Mouse (Mus musculus) lung, embryonic 14.5 days (tissue): ENCODE results near the gene Ing1. TPM values are rescaled to one million over a fixed set of nuclear protein-coding genes. Genes with fewer than 3 reads are reported as not detected.
A peak's percentile ranks its signal among the peaks of the same experiment; 100 is the strongest.

Experiments used
- ATAC-seq: fragments of 200-750 bp; cut with Nextera tagmentation; 2 replicates; pipeline ENCODE4 v1.8.0; 2017; ENCODE audit warnings: mild to moderate bottlenecking, moderate TSS enrichment, moderate library complexity; ENCODE audit not compliant: insufficient read depth
- DNase-seq: peaks from one replicate; pipeline ENCODE4 v3.0.0-alpha.2; 2015
- H3K27ac ChIP-seq: fragments of 300-500 bp; sonication (generic); 2 replicates; pipeline ENCODE4 v1.5.1; 2014; ENCODE audit warnings: low read depth, mild to moderate bottlenecking, moderate library complexity
- H3K27me3 ChIP-seq: fragments of 300-500 bp; sonication (generic); 2 replicates; pipeline ENCODE4 v1.6.1; 2014; ENCODE audit warnings: low read length, control low read depth; ENCODE audit not compliant: insufficient read depth
- H3K36me3 ChIP-seq: fragments of 300-500 bp; sonication (generic); 2 replicates; pipeline ENCODE4 v1.6.1; 2014; ENCODE audit warnings: control low read depth; ENCODE audit not compliant: insufficient read depth
- H3K4me1 ChIP-seq: fragments of 300-500 bp; sonication (generic); 2 replicates; pipeline ENCODE4 v1.6.1; 2014; ENCODE audit warnings: antibody characterized with exemption, control low read depth; ENCODE audit not compliant: insufficient read depth
- H3K4me2 ChIP-seq: fragments of 300-500 bp; sonication (generic); 2 replicates; pipeline ENCODE4 v1.6.1; 2014; ENCODE audit warnings: mild to moderate bottlenecking
- H3K4me3 ChIP-seq: fragments of 300-500 bp; sonication (generic); 2 replicates; pipeline ENCODE4 v1.5.1; 2014; ENCODE audit warnings: low read depth, low read length
- H3K9ac ChIP-seq: fragments of 300-500 bp; sonication (generic); 2 replicates; pipeline ENCODE4 v1.6.1; 2014
- H3K9me3 ChIP-seq: fragments of 300-500 bp; sonication (generic); 2 replicates; pipeline ENCODE4 v1.6.1; 2016; ENCODE audit warnings: low read depth, low read length, control low read depth
- CTCF ChIP-seq: IDR thresholded peaks from 2 replicates; pipeline ENCODE4 v1.5.1; 2016; ENCODE audit warnings: antibody characterized with exemption, low read depth
- WGBS: fragments of 180-500 bp; shearing (Covaris S2); extraction: QIAGEN DNeasy Blood & Tissue Kit; methylation state at CpG from one replicate; pipeline ENCODE4 v1.1.7; 2014; 5-methylcytosine and 5-hydroxymethylcytosine counted together
- polyA plus RNA-seq: library from polyadenylated mRNA; unstranded; fragments of >200 nt; fragmentation: Nextera tagmentation; extraction: Ambion mirVana; gene quantifications from 2 replicates; pipeline ENCODE4 v1.2.1, GENCODE M21; 2014

Gene Ing1
- 39.5 and 47.7 TPM in 2 replicates for polyA plus RNA-seq

GRCm38 (mm10) chr8:11554799-11555719, at the start of gene Ing1:
TSS of gene Ing1 (plus strand) at chr8:11555571.
- peak within 1 kb of the TSS; percentile 91 for H3K9ac ChIP-seq
- peak; percentile 98 for DNase-seq
- no peaks in the 10 kb centered on the region for H3K27me3 ChIP-seq
- peak within 1 kb of the TSS; percentile 84 for H3K4me2 ChIP-seq
- no peaks in the 10 kb centered on the region for H3K36me3 ChIP-seq
- peak within 1 kb of the TSS; percentile 96 for H3K4me3 ChIP-seq
- ATAC-seq: peak; percentile 76
- under 1% methylated on average over 43 of the region's 52 CpGs for WGBS
- TF ChIP-seq CTCF: no peak
- H3K4me1 ChIP-seq: peaks cover 10% of the 10 kb centered on the region
- H3K9me3 ChIP-seq: no peaks in the 10 kb centered on the region
- peak within 1 kb of the TSS; percentile 99 for H3K27ac ChIP-seq

DNA sequence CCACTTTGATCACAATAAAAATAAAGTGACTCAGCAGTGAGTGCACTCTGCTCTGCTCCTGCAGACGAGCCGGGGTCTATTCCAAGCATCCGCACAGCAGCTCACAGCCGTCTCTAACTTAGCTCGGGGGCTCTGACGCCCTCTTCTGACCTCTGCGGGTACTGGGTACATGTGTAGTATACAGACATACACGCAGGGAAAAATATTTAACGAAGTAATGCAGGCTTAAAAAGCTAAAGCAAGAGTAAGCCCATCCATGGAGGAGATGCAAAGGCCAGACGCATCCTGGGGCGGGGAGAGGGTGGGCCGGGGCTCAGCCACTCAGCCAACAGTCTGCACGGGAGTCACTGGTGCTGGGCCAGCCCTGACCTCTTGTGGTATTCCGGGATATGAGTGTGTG, 49.3 kb upstream of the Ing1 start:
- DNase-seq: no peak
- Histone ChIP-seq H3K9me3 (no peaks in the 10 kb centered on the region), H3K4me1 (no peaks in the 10 kb centered on the region), H3K9ac (no peak overlapping the region), H3K27ac (no peak overlapping the region), H3K4me2 (no peak overlapping the region), H3K27me3 (no peaks in the 10 kb centered on the region), H3K36me3 (peaks cover 74% of the 10 kb centered on the region), H3K4me3 (no peak overlapping the region)
- no peak for TF ChIP-seq CTCF
- no peak for ATAC-seq
- WGBS: 82% methylated on average over 14 of the region's 14 CpGs

GRCm38 (mm10) chr8:11506802-11507201, 48.6 kb upstream of the Ing1 start:
- Histone ChIP-seq H3K4me2 (no peak overlapping the region), H3K9me3 (no peaks in the 10 kb centered on the region), H3K36me3 (peaks cover 80% of the 10 kb centered on the region), H3K9ac (no peak overlapping the region), H3K27me3 (no peaks in the 10 kb centered on the region), H3K4me3 (no peak overlapping the region), H3K4me1 (no peaks in the 10 kb centered on the region), H3K27ac (no peak overlapping the region)
- 65% methylated on average over 6 of the region's 6 CpGs for WGBS
- peak; percentile 72 for TF ChIP-seq CTCF
- DNase-seq: peak; percentile 69
- no peak for ATAC-seq

GRCm38 (mm10) chr8:11508880-11509279, 46.5 kb upstream of the Ing1 start:
- H3K9me3 ChIP-seq: no peaks in the 10 kb centered on the region
- no peak for TF ChIP-seq CTCF
- H3K4me2 ChIP-seq: no peak overlapping the region
- H3K9ac ChIP-seq: no peak overlapping the region
- no peak overlapping the region for H3K4me3 ChIP-seq
- H3K4me1 ChIP-seq: no peaks in the 10 kb centered on the region
- ATAC-seq (no peak), DNase-seq (no peak)
- no peak overlapping the region for H3K27ac ChIP-seq
- H3K36me3 ChIP-seq: peaks cover 80% of the 10 kb centered on the region
- WGBS: 74% methylated on average over 10 of the region's 10 CpGs
- no peaks in the 10 kb centered on the region for H3K27me3 ChIP-seq

DNA sequence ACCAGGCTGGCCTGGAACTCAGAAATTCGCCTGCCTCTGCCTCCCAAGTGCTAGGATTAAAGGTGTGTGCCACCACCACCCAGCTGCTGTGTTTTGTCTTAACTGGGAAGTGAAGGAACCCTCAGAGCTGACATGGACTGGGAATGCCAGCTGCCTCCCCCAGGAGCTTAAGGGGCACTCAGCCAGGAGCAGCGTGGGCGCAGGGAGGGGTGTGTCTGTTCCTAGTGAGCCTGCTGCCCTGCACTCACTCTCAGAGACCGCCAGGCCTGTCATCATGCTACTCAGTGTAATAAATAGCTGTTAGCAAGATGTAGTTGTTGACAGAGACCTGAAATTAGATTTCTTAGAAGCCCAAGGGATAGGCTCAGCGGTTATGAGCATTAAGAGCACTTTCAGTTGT, 44.4 kb upstream of the Ing1 start:
- DNase-seq: no peak
- 80% methylated on average over 5 of the region's 5 CpGs for WGBS
- Histone ChIP-seq H3K9ac (no peak overlapping the region), H3K36me3 (peaks cover 78% of the 10 kb centered on the region), H3K27ac (no peak overlapping the region), H3K4me2 (no peak overlapping the region), H3K4me3 (no peak overlapping the region), H3K4me1 (no peaks in the 10 kb centered on the region), H3K27me3 (no peaks in the 10 kb centered on the region), H3K9me3 (no peaks in the 10 kb centered on the region)
- ATAC-seq: no peak
- TF ChIP-seq CTCF: no peak

- H3K4me1 ChIP-seq: no peaks in the 10 kb centered on the region
- no peak overlapping the region for H3K9ac ChIP-seq
- H3K9me3 ChIP-seq: no peaks in the 10 kb centered on the region
- peaks cover 77% of the 10 kb centered on the region for H3K36me3 ChIP-seq
- WGBS: 82% methylated on average over 9 of the region's 9 CpGs
- no peak for DNase-seq
- no peak for TF ChIP-seq CTCF
- H3K4me2 ChIP-seq: no peak overlapping the region
- H3K27me3 ChIP-seq: no peaks in the 10 kb centered on the region
- no peak for ATAC-seq
- no peak overlapping the region for H3K27ac ChIP-seq
- no peak overlapping the region for H3K4me3 ChIP-seq
These were observed 42.7 kb upstream of the Ing1 start for GRCm38 (mm10) chr8:11512711-11513110.

DNA sequence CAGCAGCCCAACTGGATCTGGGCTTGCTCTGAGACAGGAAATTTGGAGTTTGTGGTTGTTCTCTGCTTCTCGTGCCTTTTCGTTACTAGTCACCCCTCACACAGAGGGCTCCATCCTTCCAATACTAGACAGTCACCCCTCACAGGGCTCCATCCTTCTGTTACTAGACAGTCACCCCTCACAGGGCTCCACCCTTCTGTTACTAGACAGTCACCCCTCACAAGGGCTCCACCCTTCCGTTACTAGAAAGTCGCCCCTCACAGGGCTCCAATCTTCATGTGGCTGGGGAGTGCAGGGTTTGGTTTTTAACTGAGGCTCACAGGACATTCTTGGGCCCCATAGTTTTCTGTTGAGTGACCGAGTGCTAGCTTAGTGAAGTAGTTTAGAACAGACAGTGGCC, 42.1 kb upstream of the Ing1 start:
- 86% methylated on average over 5 of the region's 5 CpGs for WGBS
- no peak for DNase-seq
- Histone ChIP-seq H3K36me3 (peaks cover 78% of the 10 kb centered on the region), H3K4me3 (no peak overlapping the region), H3K9ac (no peak overlapping the region), H3K27me3 (no peaks in the 10 kb centered on the region), H3K4me2 (no peak overlapping the region), H3K27ac (no peak overlapping the region), H3K9me3 (no peaks in the 10 kb centered on the region), H3K4me1 (no peaks in the 10 kb centered on the region)
- no peak for ATAC-seq
- TF ChIP-seq CTCF: no peak
